Mouse (Mus musculus) forebrain, embryonic 16.5 days (tissue): ENCODE results near the gene Galnt5. TPM values are rescaled to one million over a fixed set of nuclear protein-coding genes. Genes with fewer than 3 reads are reported as not detected.

Experiments used
- ATAC-seq: fragments of 200-750 bp; cut with Nextera tagmentation; 2 replicates; pipeline ENCODE4 v1.8.0; 2017; ENCODE audit warnings: mild to moderate bottlenecking, moderate library complexity
- H3K27ac ChIP-seq: fragments of 300-500 bp; sonication (generic); 2 replicates; pipeline ENCODE4 v1.5.1; 2014; ENCODE audit warnings: low read length, control low read depth
- H3K27me3 ChIP-seq: fragments of 300-500 bp; sonication (generic); replicated peaks from 2 replicates; pipeline ENCODE4 v1.6.1; 2014; ENCODE audit warnings: low read length; ENCODE audit not compliant: control insufficient read depth, insufficient read depth
- H3K36me3 ChIP-seq: fragments of 300-500 bp; sonication (generic); 2 replicates; pipeline ENCODE4 v1.6.1; 2014; ENCODE audit not compliant: control insufficient read depth, insufficient read depth
- H3K4me1 ChIP-seq: fragments of 300-500 bp; sonication (generic); replicated peaks from 2 replicates; pipeline ENCODE4 v1.6.1; 2014; ENCODE audit warnings: low read length; ENCODE audit not compliant: control insufficient read depth, insufficient read depth
- H3K4me2 ChIP-seq: fragments of 300-500 bp; sonication (generic); 2 replicates; pipeline ENCODE4 v1.6.1; 2014; ENCODE audit warnings: mild to moderate bottlenecking, low read length, control low read depth
- H3K4me3 ChIP-seq: fragments of 300-500 bp; sonication (generic); replicated peaks from 2 replicates; pipeline ENCODE4 v1.5.1; 2014; ENCODE audit warnings: mild to moderate bottlenecking, low read length, control low read depth
- H3K9ac ChIP-seq: fragments of 300-500 bp; sonication (generic); replicated peaks from 2 replicates; pipeline ENCODE4 v1.6.1; 2014; ENCODE audit warnings: low read depth, low read length, control low read depth
- H3K9me3 ChIP-seq: fragments of 300-500 bp; sonication (generic); 2 replicates; pipeline ENCODE4 v1.6.1; 2016; ENCODE audit warnings: low read length; ENCODE audit not compliant: control insufficient read depth
- WGBS: fragments of 180-500 bp; shearing (Covaris S2); extraction: QIAGEN DNeasy Blood & Tissue Kit; methylation state at CpG from one replicate; pipeline ENCODE4 v1.1.7; 2014; 5-methylcytosine and 5-hydroxymethylcytosine counted together
- polyA plus RNA-seq: library from polyadenylated mRNA; unstranded; fragments of >200 nt; fragmentation: Nextera tagmentation; extraction: Ambion mirVana; gene quantifications from 2 replicates; pipeline ENCODE4 v1.2.1, GENCODE M21; 2015

Gene Galnt5
- 0.06 and 0.09 TPM in 2 replicates for polyA plus RNA-seq

- ATAC-seq: no peak
- H3K27me3 ChIP-seq: no peaks in the 10 kb centered on the region
These were observed at the start of gene Galnt5 for GRCm38 (mm10) chr2:57997752-57998430. Gene Galnt5 (plus strand): TSS chr2:57997884.

DNA sequence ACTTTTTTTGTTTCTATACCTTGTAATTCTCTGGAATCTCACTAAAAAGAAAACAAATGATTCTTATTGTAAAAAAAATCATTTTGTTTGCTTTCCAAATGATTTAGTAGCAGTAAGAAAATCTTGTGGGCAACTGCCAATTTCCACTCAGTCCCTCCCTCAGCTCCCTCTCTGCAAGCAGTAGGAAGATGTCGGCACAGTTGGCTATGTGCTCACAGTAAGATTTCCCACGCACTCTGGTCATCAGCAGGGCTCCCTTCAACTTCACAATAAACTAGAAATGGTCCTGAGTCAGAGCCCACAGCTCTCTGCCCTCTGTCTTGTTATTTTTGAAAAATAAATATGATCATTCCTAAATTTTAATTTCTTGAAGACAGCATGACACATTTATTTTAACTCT is 46.1 kb upstream of the Galnt5 start:
- H3K4me1 ChIP-seq: no peaks in the 10 kb centered on the region
- H3K9me3 ChIP-seq: no peaks in the 10 kb centered on the region
- no peaks in the 10 kb centered on the region for H3K36me3 ChIP-seq
- ATAC-seq: no peak
- H3K9ac ChIP-seq: no peak overlapping the region
- H3K27me3 ChIP-seq: no peaks in the 10 kb centered on the region
- 52% methylated on average over 2 of the region's 2 CpGs for WGBS
- H3K27ac ChIP-seq: no peak overlapping the region
- H3K4me2 ChIP-seq: no peak overlapping the region
- no peak overlapping the region for H3K4me3 ChIP-seq

More at GRCm38 (mm10) chr2:57997752-57998430, at the start of gene Galnt5:
- Histone ChIP-seq H3K4me3 (no peak within 1 kb of the TSS), H3K4me1 (no peaks in the 10 kb centered on the region), H3K9ac (no peak within 1 kb of the TSS), H3K36me3 (no peaks in the 10 kb centered on the region), H3K9me3 (no peaks in the 10 kb centered on the region), H3K4me2 (no peak within 1 kb of the TSS), H3K27ac (no peak within 1 kb of the TSS)
- WGBS: 68% methylated on average over 12 of the region's 12 CpGs

GRCm38 (mm10) chr2:57960786-57961185 is 36.9 kb upstream of the Galnt5 start:
- Histone ChIP-seq H3K4me2 (no peak overlapping the region), H3K4me3 (no peak overlapping the region), H3K27ac (no peak overlapping the region), H3K9ac (no peak overlapping the region), H3K4me1 (no peaks in the 10 kb centered on the region), H3K9me3 (no peaks in the 10 kb centered on the region), H3K36me3 (no peaks in the 10 kb centered on the region), H3K27me3 (no peaks in the 10 kb centered on the region)
- ATAC-seq: no peak
- WGBS: 78% methylated on average over 5 of the region's 5 CpGs

DNA sequence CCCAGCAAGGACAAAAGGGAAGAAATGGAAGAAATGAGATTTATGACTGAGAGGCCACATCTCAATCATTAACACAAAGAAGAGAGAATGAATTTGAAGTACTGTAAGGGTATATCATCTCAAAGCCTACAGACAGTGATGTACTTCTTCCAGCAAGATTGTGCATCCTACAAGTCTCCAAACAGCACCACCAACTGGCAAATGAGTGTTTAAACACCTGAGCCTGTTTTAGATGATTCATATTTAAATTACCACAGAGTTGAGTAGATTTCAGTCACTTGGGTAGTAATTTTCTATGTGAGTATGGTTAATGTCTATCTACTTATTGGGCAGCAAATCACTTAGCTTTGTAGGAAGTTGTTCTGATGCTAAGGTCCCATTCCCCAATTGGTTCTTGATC is 15.4 kb upstream of the Galnt5 start:
- H3K4me3 ChIP-seq: no peak overlapping the region
- no peak overlapping the region for H3K9ac ChIP-seq
- no peaks in the 10 kb centered on the region for H3K27me3 ChIP-seq
- H3K4me2 ChIP-seq: no peak overlapping the region
- ATAC-seq: no peak
- no peaks in the 10 kb centered on the region for H3K9me3 ChIP-seq
- no peak overlapping the region for H3K27ac ChIP-seq
- no peaks in the 10 kb centered on the region for H3K36me3 ChIP-seq
- H3K4me1 ChIP-seq: no peaks in the 10 kb centered on the region

DNA sequence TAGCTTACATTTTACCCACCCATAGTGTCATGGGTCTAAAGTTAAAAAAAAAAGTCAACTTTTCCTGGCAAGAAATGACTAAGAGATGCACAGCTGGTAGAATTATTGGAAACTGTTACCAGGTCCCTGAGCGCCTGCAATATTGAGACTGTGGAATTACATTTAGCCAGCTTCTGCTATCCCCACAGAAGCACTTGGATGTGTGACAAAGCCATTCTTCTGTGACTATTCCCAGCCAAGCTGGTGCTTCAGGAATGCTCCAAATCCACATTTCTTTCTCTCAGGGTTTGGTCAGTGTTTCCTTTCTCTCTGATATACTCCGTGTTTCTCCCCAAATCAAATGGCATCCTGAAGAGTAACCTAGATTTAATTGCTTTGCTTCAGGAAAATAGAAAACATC is 6.6 kb upstream of the Galnt5 start:
- no peak overlapping the region for H3K27ac ChIP-seq

DNA sequence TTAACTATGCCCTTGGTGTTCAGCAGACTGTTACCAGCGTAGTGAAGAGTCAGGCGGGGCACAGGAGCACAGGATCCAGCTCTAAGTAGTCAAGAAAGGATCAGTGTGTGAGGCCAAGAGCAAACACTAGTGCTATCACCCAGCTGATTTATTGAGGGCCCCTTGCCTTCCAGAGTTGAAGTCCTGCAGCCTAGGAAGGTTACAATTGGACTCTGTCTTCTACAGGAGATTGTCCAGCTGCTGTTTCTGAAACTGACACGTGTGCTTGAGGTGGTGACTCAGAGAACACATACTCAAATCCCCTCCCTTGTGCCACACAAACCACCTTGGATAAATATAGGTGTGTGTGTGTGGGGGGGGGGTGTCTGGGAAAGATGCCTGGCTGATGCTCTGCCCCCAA is 3.8 kb downstream of the Galnt5 start:
- no peaks in the 10 kb centered on the region for H3K9me3 ChIP-seq
- no peaks in the 10 kb centered on the region for H3K27me3 ChIP-seq
- ATAC-seq: no peak
- no peak overlapping the region for H3K4me3 ChIP-seq
- H3K27ac ChIP-seq: no peak overlapping the region
- H3K36me3 ChIP-seq: no peaks in the 10 kb centered on the region
- no peak overlapping the region for H3K4me2 ChIP-seq
- no peaks in the 10 kb centered on the region for H3K4me1 ChIP-seq
- WGBS: 89% methylated on average over 3 of the region's 3 CpGs
- H3K9ac ChIP-seq: no peak overlapping the region

More for the DNA sequence above, 6.6 kb upstream of the Galnt5 start:
- Histone ChIP-seq H3K36me3 (no peaks in the 10 kb centered on the region), H3K9me3 (no peaks in the 10 kb centered on the region), H3K9ac (no peak overlapping the region), H3K4me1 (no peaks in the 10 kb centered on the region), H3K4me3 (no peak overlapping the region), H3K27me3 (no peaks in the 10 kb centered on the region), H3K4me2 (no peak overlapping the region)
- WGBS: 78% methylated on average over 2 of the region's 2 CpGs
- ATAC-seq: no peak

DNA sequence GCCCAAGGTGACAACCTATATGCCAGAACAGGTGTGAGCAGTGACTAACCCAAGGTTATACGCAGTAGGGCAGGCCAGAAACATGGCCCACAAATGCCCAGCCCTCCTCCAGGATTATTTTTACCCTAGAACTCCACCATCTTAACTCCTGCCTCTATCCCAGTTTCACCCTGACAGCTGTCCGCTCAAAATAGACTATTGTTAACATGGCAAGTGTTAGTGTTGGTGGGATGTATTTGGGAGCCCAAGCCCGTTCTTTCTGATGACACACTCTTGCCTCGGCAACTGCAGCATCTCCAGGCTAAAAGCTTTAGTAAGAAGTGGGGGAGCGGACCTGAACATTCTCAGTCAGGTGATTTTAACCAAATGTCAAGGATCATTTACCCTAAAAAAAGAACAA is 9.4 kb downstream of the Galnt5 start:
- H3K4me1 ChIP-seq: no peaks in the 10 kb centered on the region
- H3K27me3 ChIP-seq: no peaks in the 10 kb centered on the region
- H3K27ac ChIP-seq: no peak overlapping the region
- no peak overlapping the region for H3K4me3 ChIP-seq
- no peaks in the 10 kb centered on the region for H3K9me3 ChIP-seq
- no peak overlapping the region for H3K9ac ChIP-seq
- no peak for ATAC-seq
- 92% methylated on average over 5 of the region's 5 CpGs for WGBS
- no peaks in the 10 kb centered on the region for H3K36me3 ChIP-seq
- H3K4me2 ChIP-seq: no peak overlapping the region

- H3K9me3 ChIP-seq: no peaks in the 10 kb centered on the region
- H3K27ac ChIP-seq: no peak overlapping the region
- no peak overlapping the region for H3K4me3 ChIP-seq
- no peak overlapping the region for H3K4me2 ChIP-seq
- H3K36me3 ChIP-seq: no peaks in the 10 kb centered on the region
- H3K27me3 ChIP-seq: no peaks in the 10 kb centered on the region
- no peaks in the 10 kb centered on the region for H3K4me1 ChIP-seq
- no peak overlapping the region for H3K9ac ChIP-seq
- ATAC-seq: no peak
- WGBS: 76% methylated on average over 6 of the region's 6 CpGs
These were observed 25.9 kb downstream of the Galnt5 start for GRCm38 (mm10) chr2:58023556-58023955.

- Histone ChIP-seq H3K4me3 (no peak overlapping the region), H3K4me1 (no peaks in the 10 kb centered on the region), H3K36me3 (no peaks in the 10 kb centered on the region), H3K9ac (no peak overlapping the region), H3K27ac (no peak overlapping the region), H3K9me3 (no peaks in the 10 kb centered on the region), H3K27me3 (no peaks in the 10 kb centered on the region), H3K4me2 (no peak overlapping the region)
- ATAC-seq: no peak
- WGBS: 57% methylated on average over 5 of the region's 5 CpGs
These were observed 29.1 kb downstream of the Galnt5 start for GRCm38 (mm10) chr2:58026740-58027139.

DNA sequence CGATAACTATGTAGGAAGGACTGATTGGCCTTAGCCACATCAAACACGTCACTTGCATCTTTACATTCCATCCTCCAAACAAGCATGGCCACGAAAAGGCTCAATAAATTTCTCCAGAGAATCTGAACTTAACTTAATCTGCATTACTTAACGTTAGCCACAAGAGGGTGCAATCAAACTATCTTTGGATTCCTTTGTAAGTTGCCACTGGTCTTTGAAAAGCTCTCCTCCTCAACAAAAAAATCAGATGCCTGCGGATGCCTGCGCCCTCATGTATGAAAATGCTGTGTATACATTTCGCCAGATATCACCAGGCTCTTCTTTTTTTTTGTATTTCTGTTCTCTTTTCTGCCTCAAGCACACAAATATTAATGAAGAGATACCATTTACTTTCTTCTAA is 31.7 kb downstream of the Galnt5 start:
- no peak overlapping the region for H3K27ac ChIP-seq
- 17% methylated on average over 7 of the region's 7 CpGs for WGBS
- no peaks in the 10 kb centered on the region for H3K36me3 ChIP-seq
- peak; percentile 72 for ATAC-seq
- H3K9me3 ChIP-seq: no peaks in the 10 kb centered on the region
- no peak overlapping the region for H3K9ac ChIP-seq
- no peak overlapping the region for H3K4me3 ChIP-seq
- no peak overlapping the region for H3K4me2 ChIP-seq
- H3K4me1 ChIP-seq: no peaks in the 10 kb centered on the region
- no peaks in the 10 kb centered on the region for H3K27me3 ChIP-seq
